Mouse (Mus musculus) heart, postnatal 0 days (tissue): ENCODE measurements around the gene 4930430F08Rik.

Source experiments
- CTCF ChIP-seq: IDR thresholded peaks from 2 replicates; pipeline ENCODE4 v1.5.1; 2016; ENCODE audit warnings: antibody characterized with exemption, control low read depth, low read depth
- EP300 ChIP-seq: IDR thresholded peaks from 2 replicates; pipeline ENCODE4 v1.6.1; 2016; ENCODE audit warnings: antibody characterized with exemption, low read depth

DNA sequence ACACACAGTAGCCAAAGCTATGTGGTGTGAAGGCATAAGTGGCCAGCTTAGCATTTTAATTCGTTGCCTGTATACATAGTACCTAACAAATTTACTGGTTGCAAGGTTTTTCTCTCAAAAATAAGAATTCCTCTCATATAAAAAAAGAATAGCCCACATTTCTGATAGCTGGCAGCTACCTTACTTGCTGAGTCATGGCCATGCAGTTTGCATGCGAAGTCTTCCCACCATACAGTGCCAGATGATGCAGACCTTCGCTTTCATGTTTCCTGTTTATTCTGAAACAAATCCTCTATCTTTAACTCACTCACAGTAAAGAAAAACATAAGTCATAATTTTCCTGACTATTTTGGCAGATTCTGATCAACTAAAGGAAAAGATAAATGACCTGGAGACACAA is 18.5 kb downstream of the 4930430F08Rik start:
- TF ChIP-seq CTCF, result no peak
- TF ChIP-seq EP300, result no peak
